Mouse (Mus musculus): ENCODE measurements around the gene Foxk1. TPM values are rescaled to one million over a fixed set of nuclear protein-coding genes. Genes with fewer than 3 reads are reported as not detected.

Gene Foxk1
- total RNA-seq, 2 experiments from 2014 or later, result 40.6 to 43.4 TPM

DNA sequence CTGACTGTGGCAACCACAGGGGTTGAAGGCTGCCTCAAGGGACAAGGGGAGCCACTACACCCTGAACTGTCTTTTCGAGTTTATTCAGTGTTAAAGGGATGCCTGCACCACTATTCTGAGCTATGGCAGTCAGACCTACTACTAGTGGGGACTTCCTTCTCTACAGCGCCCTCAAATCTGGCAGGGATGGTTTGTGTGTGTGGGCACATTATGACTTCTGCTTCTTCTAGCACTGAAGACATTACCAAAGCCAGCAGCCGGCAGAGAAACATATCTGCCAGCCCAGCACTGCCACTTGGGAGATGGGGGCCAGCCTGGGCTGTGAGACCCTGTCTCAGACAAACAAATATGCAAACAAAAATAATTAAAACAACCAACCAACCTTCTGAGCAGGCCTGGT lies 102.9 kb downstream of the Foxk1 start:
- intact Hi-C loops (cut with DNase I), result loop anchor here (5.0 to 10.0 kb wide), 2 partner anchors 118 to 211 kb away; no protein-coding TSS in a partner anchor
- no peak for DNase-seq (ENCODE audit: low spot score in 2 of 2)

DNA sequence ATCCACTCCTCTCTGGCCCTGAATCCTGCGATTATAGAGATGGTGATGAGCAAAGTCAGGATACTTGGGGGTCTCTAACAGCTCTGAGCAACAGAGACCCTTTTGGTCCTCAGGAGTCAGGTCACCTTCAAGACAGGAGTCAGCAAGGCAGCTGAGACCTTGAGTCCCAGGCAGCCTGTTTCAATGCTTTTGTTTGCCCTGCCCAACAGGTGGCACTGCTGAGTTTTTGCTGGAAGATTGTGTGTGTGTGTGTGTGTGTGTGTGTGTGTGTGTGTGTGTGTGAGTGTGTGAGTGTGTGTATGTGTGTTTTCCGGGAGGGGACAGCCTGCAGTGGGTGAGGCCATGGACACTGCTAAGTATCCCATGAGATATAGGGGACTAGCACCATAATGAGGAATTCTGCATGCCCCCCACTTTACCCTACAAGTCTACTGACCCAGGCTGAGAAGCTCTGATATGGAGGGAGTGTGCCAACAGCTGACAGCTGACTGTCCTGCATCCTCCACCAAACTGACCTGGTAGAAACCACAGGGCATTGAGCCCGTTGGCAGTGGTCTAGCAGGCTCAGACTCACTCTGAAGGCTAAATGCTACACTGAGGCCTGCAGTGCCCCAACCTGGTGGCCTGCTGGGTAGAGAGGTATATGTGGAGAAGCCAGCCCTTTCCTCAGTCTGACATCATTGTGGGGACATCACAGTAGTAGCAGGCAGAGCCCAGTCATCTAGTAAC lies 104.6 kb downstream of the Foxk1 start:
- DNase-seq (ENCODE audit: low spot score in 2 of 2), result no peak
- intact Hi-C loops (cut with DNase I), result loop anchor here (10.0 kb wide), 1 partner anchor 209 kb away; no protein-coding TSS in a partner anchor

DNA sequence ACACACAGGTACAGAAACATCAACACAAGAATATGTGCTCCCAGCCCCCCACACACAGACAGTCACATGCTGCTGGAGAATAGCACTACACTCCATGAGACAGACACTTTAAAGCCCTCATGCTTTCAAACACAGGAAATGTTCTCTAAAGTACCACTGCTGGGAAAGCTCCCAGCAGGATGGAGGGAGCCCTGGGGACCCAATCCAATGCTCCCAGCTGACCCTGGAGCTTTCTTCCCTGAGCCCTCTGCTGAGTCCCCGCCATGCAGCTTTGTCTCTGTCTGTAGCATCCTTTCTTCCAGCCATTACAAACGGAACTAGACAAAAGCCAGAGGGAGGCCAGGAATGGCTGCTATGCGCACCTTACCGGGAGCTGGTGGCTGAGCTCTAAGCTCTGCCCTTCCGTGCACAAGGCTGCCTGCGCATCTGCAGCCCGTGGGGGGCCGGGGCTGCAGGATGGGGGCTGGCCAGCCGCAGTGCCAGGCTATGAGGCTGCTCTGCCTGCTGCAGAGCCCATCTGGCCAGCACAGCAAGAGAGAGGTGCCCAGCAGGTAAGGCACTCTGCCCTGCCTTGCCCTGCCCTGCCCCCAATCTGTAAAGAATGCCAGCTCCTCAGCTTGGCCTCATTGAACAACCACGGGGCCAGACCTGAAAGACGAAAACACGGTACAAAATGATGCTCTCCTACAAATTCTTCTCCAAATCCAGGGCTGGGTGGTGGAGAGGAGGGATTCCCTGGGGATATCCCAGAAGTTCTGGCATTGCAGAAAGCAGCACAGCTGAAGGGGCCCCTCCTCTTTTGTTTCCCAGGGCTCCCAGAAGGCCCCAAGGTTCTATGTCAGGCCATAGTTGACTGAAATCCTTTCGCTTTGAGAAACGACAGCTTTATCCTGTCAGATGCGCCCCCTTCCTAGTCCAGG lies 108.1 kb downstream of the Foxk1 start:
- intact Hi-C loops (cut with DNase I), result loop anchor here (10.0 kb wide), 1 partner anchor 205 kb away; no protein-coding TSS in a partner anchor
- DNase-seq (ENCODE audit: low spot score in 2 of 2), result no peak

DNA sequence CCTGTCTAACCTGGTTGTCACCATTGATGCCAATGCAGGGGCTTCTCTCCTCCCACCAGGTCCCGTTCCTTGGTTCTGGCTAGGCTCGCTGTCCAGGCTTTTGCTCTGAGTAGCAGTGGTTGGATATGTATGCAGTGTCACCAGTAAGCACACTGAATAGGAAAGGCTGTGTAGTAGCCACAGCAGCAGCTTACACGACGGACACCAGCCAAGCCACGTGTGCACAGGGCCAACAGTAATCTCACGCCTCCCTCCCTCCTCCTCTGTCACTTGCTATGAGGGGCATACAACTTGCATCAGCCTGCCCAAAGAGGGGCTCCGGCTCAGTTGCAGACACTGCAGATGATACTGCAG lies 108.7 kb downstream of the Foxk1 start:
- intact Hi-C loops (cut with DNase I), result no loop called here
- no peak for DNase-seq (ENCODE audit: low spot score in 2 of 2)

Other genes with a start within 250 kb of the Foxk1 start
- gene Ap5z1, start 62.4 kb downstream of the Foxk1 start, total RNA-seq (2021), result 10 to 100 TPM; 18.6 to 21.0 TPM
- 1 to 10 TPM in 1 of 2 experiments, under 1 TPM in 1; 0.85 to 1.1 TPM for gene Papolb, start 128.6 kb downstream of the Foxk1 start, total RNA-seq (2021)
- 10 to 100 TPM; 19.2 to 21.2 TPM for gene Radil, start 149.6 kb downstream of the Foxk1 start, total RNA-seq (2021)
- 100 to 1,000 TPM; 126 to 127 TPM for gene Mmd2, start 207.3 kb downstream of the Foxk1 start, total RNA-seq (2021)
- gene Wipi2, start 226.2 kb downstream of the Foxk1 start, total RNA-seq (2021), result 10 to 100 TPM; 89.6 to 91.7 TPM

Data from left cerebral cortex, postnatal 14 days (tissue).